Mouse (Mus musculus) ES-CJ7 (cell line): Measurements from ENCODE around the gene Tgtp1.
"Not testable (repeated sequence)": the region's sequence is repeated elsewhere in the genome, so short reads cannot be mapped to it uniquely, and the experiment has no call there.

Source experiments
- DNase-seq: peaks from one replicate; pipeline ENCODE4 v3.0.0; 2011; ENCODE audit warnings: low read depth, low spot score

Gene Tgtp1

GRCm38 (mm10) chr11:48994018-48994417, at the start of gene Tgtp1:
Gene Tgtp1 (minus strand): TSS chr11:48994172.
- not testable (repeated sequence) for DNase-seq

- DNase-seq = not testable (repeated sequence)
These were observed 18.1 kb upstream of the Tgtp1 start for GRCm38 (mm10) chr11:49012074-49012473.

- not testable (repeated sequence) for DNase-seq
These were observed 12.8 kb upstream of the Tgtp1 start for GRCm38 (mm10) chr11:49006785-49007184.

- DNase-seq = not testable (repeated sequence)
These were observed 12.3 kb upstream of the Tgtp1 start for GRCm38 (mm10) chr11:49006317-49006716.

- not testable (repeated sequence) for DNase-seq
These were observed 6.4 kb upstream of the Tgtp1 start for GRCm38 (mm10) chr11:49000411-49000810.

DNA sequence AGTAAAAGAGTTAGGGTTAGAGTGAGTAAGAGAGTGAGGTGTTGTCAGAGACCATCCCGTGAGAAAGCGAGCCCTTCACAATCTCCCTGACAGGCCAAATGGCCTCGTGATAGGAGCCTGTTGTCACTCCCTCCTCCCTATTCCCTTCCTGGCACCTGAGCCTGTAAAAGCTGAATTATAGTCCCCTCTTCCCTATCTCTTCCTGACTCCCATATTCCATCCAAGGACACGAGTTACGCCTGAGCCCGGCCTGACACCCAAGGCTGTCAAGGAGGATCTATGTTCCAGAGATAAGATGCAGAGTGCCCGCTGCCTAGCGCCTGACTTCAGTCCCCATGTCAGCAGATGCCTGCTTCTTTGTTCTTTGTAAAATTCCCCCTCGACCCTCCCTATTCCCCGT, 676 bp downstream of the Tgtp1 start:
- not testable (repeated sequence) for DNase-seq

GRCm38 (mm10) chr11:48991740-48992520, 2.0 kb downstream of the Tgtp1 start, which contains the start of gene Gm12185:
Gene Gm12185 (minus strand): TSS chr11:48992226.
- DNase-seq = peak; percentile 21

- not testable (repeated sequence) for DNase-seq
These were observed 4.0 kb downstream of the Tgtp1 start for GRCm38 (mm10) chr11:48989981-48990380.

DNA sequence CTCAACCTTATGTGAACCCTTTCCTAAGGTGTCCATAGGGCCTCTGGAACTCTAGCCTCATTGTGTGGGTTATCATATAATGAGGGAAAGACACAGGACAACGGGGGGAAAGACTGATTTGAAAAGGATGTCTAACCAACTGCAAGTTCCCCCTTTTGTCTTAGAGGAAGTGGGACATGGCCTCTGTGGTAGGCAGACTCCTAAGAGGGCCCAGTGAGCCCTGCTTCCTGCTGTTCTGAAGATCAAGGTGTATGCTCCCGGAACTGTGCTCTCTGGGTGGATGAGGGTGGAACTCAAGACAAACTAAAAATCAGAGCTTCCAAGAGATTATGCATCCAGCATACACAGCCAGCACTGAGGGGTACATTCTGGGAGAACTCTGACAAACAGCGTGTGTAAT, 5.8 kb downstream of the Tgtp1 start:
- not testable (repeated sequence) for DNase-seq

- not testable (repeated sequence) for DNase-seq
These were observed 11.1 kb downstream of the Tgtp1 start for GRCm38 (mm10) chr11:48982848-48983247.

DNA sequence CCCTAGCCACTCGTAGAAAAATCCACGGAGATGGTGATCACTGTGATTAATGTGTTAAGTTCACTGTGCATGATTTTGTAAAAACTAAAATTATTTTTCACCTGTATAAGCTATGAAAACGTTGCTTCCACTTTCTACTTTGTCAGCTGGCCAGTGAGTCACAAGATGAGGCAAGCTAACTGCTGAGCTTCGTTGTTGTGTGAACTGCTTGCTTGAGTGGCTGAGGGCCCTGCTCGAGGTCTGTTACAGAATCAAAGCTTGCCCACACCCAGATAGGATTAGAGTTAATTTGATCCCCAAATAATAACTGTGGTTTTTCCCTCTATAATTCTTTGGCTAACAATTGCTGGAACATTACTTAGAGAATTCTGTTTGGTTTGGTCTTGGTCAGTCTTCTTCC, 13.9 kb downstream of the Tgtp1 start:
- DNase-seq = not testable (repeated sequence)

- not testable (repeated sequence) for DNase-seq
These were observed 14.7 kb downstream of the Tgtp1 start, which contains the start of gene 9930111J21Rik1 for GRCm38 (mm10) chr11:48979251-48979650. Gene 9930111J21Rik1 (minus strand): TSS chr11:48979398.

DNA sequence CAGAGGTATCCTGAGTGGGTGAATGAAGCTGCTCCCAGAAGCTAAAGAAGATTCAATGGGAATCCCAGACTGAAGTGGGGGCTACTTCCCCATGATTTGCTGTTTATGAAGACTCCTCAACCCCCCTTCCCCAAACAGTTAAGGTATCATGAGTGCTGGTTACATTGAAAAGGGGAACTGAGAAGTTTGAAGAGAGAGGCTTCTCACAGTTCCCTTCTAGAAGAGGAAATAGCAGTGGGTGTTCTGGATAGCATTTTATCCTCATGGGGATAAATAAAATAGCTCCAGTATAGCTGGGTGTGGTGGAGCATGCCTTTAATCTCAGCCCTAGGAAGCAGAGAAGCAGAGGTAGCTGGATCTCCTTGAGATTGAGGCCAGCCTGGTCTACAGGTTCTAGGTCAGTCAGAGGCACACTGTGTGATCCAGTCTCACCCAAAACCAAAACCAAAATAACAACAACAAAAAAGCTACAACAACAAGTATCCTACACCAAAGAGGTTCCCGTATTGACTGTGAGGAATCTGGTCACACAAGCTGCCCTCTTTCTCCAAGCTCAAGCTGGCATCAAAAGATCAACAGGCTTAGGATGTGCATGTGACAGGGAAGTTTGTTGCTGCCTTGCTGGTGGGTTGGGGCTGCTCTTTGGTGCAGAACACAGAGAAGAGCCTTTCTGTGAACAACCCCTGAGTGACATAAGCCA, 15.6 kb downstream of the Tgtp1 start, which contains the start of gene Olfr56:
Gene Olfr56 (plus strand): TSS at position 650 of the 700 bp plus-strand sequence.
- not testable (repeated sequence) for DNase-seq

- DNase-seq = not testable (repeated sequence)
These were observed 19.3 kb downstream of the Tgtp1 start for GRCm38 (mm10) chr11:48974686-48975085.

GRCm38 (mm10) chr11:48946090-48946489, 47.9 kb downstream of the Tgtp1 start, which contains the start of gene Psme2b:
Gene Psme2b (minus strand): TSS chr11:48946190.
- DNase-seq = not testable (repeated sequence)

DNA sequence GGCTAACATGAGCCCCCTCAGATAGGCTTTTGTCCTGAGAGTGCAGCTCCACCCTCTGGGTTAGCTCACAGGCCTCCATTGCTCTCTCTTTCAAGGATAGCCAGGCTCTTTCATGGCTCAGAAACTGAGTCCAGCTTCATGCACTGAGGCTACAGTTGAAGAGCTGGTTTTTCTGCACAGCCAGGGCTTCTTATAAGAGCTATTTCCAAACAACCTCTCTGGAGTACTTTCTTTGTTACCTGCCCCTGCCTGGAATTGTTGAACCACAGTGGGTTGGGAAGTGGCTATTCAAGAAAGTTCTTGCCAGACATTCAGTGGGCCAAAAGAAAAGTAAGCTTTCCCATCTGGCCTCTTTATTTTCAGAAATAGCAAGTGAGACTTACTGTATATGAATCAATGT, 54.7 kb downstream of the Tgtp1 start:
- DNase-seq = not testable (repeated sequence)
